Mouse (Mus musculus): ENCODE measurements at regions not wholly inside any gene's neighbourhood (a gene's known extent, or its start where the extent isn't known, plus 50 kb on each side); places are given as distances from the start of the nearest gene placed in this dataset.

DNA sequence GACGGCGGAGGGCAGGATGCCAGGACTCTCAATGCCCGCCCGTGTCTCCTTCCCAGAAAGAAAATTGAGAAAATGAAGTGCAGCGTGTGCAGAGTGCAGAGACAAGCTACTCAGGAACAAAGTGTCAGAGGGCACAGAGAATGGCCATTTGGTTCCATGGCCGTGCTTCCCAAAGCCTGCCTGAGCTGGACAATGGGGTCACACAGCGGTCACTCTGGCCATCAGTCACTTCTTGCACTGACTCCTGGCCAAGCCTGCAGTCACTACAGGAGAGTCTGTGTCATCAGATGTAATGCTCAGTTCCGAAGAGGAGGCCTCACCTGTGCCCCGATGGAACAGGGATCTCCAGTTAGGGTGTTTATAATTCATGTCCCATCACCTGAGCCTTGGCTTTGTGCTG is 312.6 kb downstream of the Ajap1 start:
- no peak for TF ChIP-seq CTCF (IDR thresholded peaks at IDR 0.05; ENCODE audit: low read depth, low read length)
- no peak for TF ChIP-seq POLR2A (IDR thresholded peaks at IDR 0.05; ENCODE audit: borderline replicate concordance, low read depth, low read length)
